Mouse (Mus musculus): ENCODE measurements around the gene Tars2. TPM values are rescaled to one million over a fixed set of nuclear protein-coding genes. Genes with fewer than 3 reads are reported as not detected.

Tars2 gene
- total and polyA plus RNA-seq, 3 experiments, result 141 to 237 TPM; not detected in 1

DNA sequence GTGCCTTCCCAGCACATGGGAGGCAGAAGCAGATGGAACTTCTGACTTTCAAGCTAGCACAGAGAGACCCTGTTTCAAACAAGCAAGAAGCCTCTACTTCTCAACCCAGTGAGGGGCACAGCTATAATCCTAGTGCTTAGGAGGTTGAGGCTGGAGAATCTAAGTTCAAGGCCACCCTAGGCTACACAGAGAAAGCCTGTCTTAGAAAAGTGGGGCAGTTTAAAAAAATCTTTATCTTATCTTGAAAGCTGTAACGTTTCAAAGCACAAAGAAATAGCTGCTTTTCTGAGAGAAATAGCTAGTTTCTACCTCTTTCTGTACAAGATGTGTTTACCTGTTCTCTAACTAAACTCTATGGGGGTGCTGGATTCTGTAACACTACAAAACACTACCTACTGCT, 46.7 kb upstream of the Tars2 start (continued):
- TF ChIP-seq USF2 (IDR thresholded peaks at IDR 0.05; ENCODE audit: borderline replicate concordance in 1 of 2, insufficient read depth in 1 of 2, low read depth in 1 of 2, low read length in 2 of 2) (no peak), MAZ (IDR thresholded peaks at IDR 0.05; ENCODE audit: low read depth, low read length) (0 out of 2 replicates have a peak, but pooled peaks have one; percentile 18), JUND (IDR thresholded peaks at IDR 0.05; ENCODE audit: low read depth, low read length) (no peak), TAL1 (IDR thresholded peaks at IDR 0.05; ENCODE audit: low read length) (no peak), POLR2A (IDR thresholded peaks at IDR 0.05; ENCODE audit: control insufficient read depth in 1 of 2, insufficient read depth in 1 of 2, low read depth in 1 of 2, low read length in 2 of 2, poor library complexity in 1 of 2) (no peak)

DNA sequence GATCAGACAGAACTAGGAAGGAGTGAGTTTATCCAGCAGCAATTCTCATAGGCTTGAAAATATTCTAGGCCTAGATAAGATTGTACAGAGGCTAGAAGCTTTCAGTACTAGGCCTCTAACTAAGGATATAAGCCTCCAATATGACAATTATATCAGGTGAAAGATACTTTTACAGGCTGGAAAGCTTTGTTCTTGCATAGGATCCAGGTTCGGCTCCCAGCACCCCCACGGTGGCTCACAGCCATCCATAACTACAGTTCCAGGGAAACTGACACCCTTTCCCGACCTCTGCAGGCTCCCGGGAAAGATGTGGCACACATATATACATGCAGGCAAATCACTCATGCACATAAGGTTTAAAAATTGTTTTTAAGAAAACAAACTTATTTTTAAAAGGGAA, 43.8 kb upstream of the Tars2 start:
- Histone ChIP-seq H3K4me1 (ENCODE audit: control insufficient read depth in 1 of 2, insufficient read depth in 2 of 2, low read length in 2 of 2) (peaks cover 11 to 28% of the 10 kb centered on the region in 2 experiments), H3K36me3 (ENCODE audit: control insufficient read depth in 1 of 2, insufficient read depth in 2 of 2, low read length in 2 of 2) (peaks cover 10 to 24% of the 10 kb centered on the region in 2 experiments), H3K27ac (ENCODE audit: control insufficient read depth, low read depth, low read length) (no peak overlapping the region), H3K27me3 (ENCODE audit: control insufficient read depth in 1 of 2, insufficient read depth in 2 of 2, low read length in 2 of 2) (no peaks in the 10 kb centered on the region), H3K79me2 (ENCODE audit: control insufficient read depth, insufficient read depth, low read length, poor library complexity) (peaks cover 60% of the 10 kb centered on the region), H3K9me3 (replicated peaks; ENCODE audit: insufficient read depth, low read length) (no peaks in the 10 kb centered on the region), H3K4me3 (ENCODE audit: control insufficient read depth in 1 of 2, insufficient read depth in 1 of 2, low read depth in 2 of 2, low read length in 2 of 2) (no peak overlapping the region), H3K9ac (ENCODE audit: control insufficient read depth, low read depth, low read length, poor library complexity, severe bottlenecking) (no peak overlapping the region)
- TF ChIP-seq SIN3A (IDR thresholded peaks at IDR 0.05; ENCODE audit: low read length), result no peak
- no peak for TF ChIP-seq TBP (IDR thresholded peaks at IDR 0.05; ENCODE audit: low read depth, low read length)
- no peak for TF ChIP-seq CHD1 (IDR thresholded peaks at IDR 0.05; ENCODE audit: low read depth, low read length)
- TF ChIP-seq ZMIZ1 (IDR thresholded peaks at IDR 0.05; ENCODE audit: low read depth, low read length), result no peak
- TF ChIP-seq CTCF (IDR thresholded peaks at IDR 0.05 in 2 of 3, conservative IDR thresholded peaks at IDR 0.05 in 1 of 3; ENCODE audit: control insufficient read depth in 1 of 3, insufficient read depth in 1 of 3, low read depth in 2 of 3, low read length in 3 of 3, poor library complexity in 1 of 3, severe bottlenecking in 1 of 3), result no peak
- TF ChIP-seq E2F4 (IDR thresholded peaks at IDR 0.05; ENCODE audit: borderline replicate concordance, low read depth, low read length), result no peak
- TF ChIP-seq MXI1 (IDR thresholded peaks at IDR 0.05; ENCODE audit: low read depth, low read length), result no peak
- TF ChIP-seq TCF12 (IDR thresholded peaks at IDR 0.05; ENCODE audit: low read depth, low read length), result no peak
- TF ChIP-seq HCFC1 (IDR thresholded peaks at IDR 0.05; ENCODE audit: low read depth, low read length), result no peak
- no peak for TF ChIP-seq NELFE (IDR thresholded peaks at IDR 0.05; ENCODE audit: low read depth, low read length)
- TF ChIP-seq JUND (IDR thresholded peaks at IDR 0.05; ENCODE audit: low read depth, low read length), result no peak
- no peak for TF ChIP-seq NRF1 (IDR thresholded peaks at IDR 0.05; ENCODE audit: insufficient read depth, low read depth, low read length, poor library complexity, severe bottlenecking)
- TF ChIP-seq ETS1 (IDR thresholded peaks at IDR 0.05; ENCODE audit: low read depth, low read length), result no peak
- TF ChIP-seq MAX (IDR thresholded peaks at IDR 0.05; ENCODE audit: low read length), result no peak
- TF ChIP-seq UBTF (IDR thresholded peaks at IDR 0.05; ENCODE audit: borderline replicate concordance, insufficient read depth, low read depth, low read length), result no peak
- TF ChIP-seq POLR2AphosphoS2 (IDR thresholded peaks at IDR 0.05; ENCODE audit: low read length), result no peak
- no peak for DNase-seq (ENCODE audit: low read depth, low spot score)
